Mouse (Mus musculus) olfactory bulb, adult 2 months (tissue): ENCODE results near the gene Bbc3.

Source experiments
- CTCF ChIP-seq: fragments of 200-500 bp; IDR thresholded peaks from 2 replicates; pipeline ENCODE4 v1.5.1; 2012; ENCODE audit warnings: low read depth, mild to moderate bottlenecking, low read length, moderate library complexity; ENCODE audit not compliant: insufficient read depth
- POLR2A ChIP-seq: fragments of 200-500 bp; IDR thresholded peaks from 2 replicates; pipeline ENCODE4 v1.6.1; 2012; ENCODE audit warnings: mild to moderate bottlenecking, low read depth, low read length, moderate library complexity; ENCODE audit not compliant: insufficient read depth

- no peak for TF ChIP-seq CTCF
- TF ChIP-seq POLR2A: no peak
These were observed 49.0 kb upstream of the Bbc3 start, which contains the start of gene C5ar1 for GRCm38 (mm10) chr7:16259110-16259590.
